Mouse (Mus musculus): ENCODE results near the gene Glb1l.
"Not testable (repeated sequence)": the region's sequence is repeated elsewhere in the genome, so short reads cannot be mapped to it uniquely, and the experiment has no call there.

The Glb1l gene

GRCm38 (mm10) chr1:75210136-75211087, at the start of gene Glb1l, which contains the start of gene Stk16:
Gene Glb1l, minus strand, starts transcription at chr1:75210813.
Gene Stk16, plus strand, starts transcription at chr1:75210838.
- DNase-seq (ENCODE audit: low read depth, low spot score) = peak; percentile 95

- DNase-seq (ENCODE audit: low read depth, low spot score) = no peak
These were observed 45.0 kb upstream of the Glb1l start for GRCm38 (mm10) chr1:75255516-75256046.

GRCm38 (mm10) chr1:75254625-75255013, 44.0 kb upstream of the Glb1l start:
- no peak for DNase-seq (ENCODE audit: low read depth, low spot score)

- peak; percentile 79 for DNase-seq (ENCODE audit: low read depth, low spot score)
These were observed 43.4 kb upstream of the Glb1l start for GRCm38 (mm10) chr1:75253849-75254624.

- DNase-seq (ENCODE audit: low read depth, low spot score) = peak; percentile 58
These were observed 42.4 kb upstream of the Glb1l start for GRCm38 (mm10) chr1:75253029-75253428.

- DNase-seq (ENCODE audit: low read depth, low spot score) = no peak
These were observed 41.7 kb upstream of the Glb1l start for GRCm38 (mm10) chr1:75252308-75252707.

- DNase-seq (ENCODE audit: low read depth, low spot score) = peak; percentile 83
These were observed 40.7 kb upstream of the Glb1l start for GRCm38 (mm10) chr1:75251112-75251970.

GRCm38 (mm10) chr1:75250498-75250897, 39.9 kb upstream of the Glb1l start:
- DNase-seq (ENCODE audit: low read depth, low spot score) = no peak

GRCm38 (mm10) chr1:75248041-75248772, 37.6 kb upstream of the Glb1l start:
- no peak for DNase-seq (ENCODE audit: low read depth, low spot score)

- no peak for DNase-seq (ENCODE audit: low read depth, low spot score)
These were observed 36.7 kb upstream of the Glb1l start for GRCm38 (mm10) chr1:75247071-75247930.

- peak; percentile 94 for DNase-seq (ENCODE audit: low read depth, low spot score)
These were observed 34.2 kb upstream of the Glb1l start for GRCm38 (mm10) chr1:75244836-75245235.

GRCm38 (mm10) chr1:75244175-75244826, 33.7 kb upstream of the Glb1l start:
- no peak for DNase-seq (ENCODE audit: low read depth, low spot score)

GRCm38 (mm10) chr1:75243411-75243810, 32.8 kb upstream of the Glb1l start:
- DNase-seq (ENCODE audit: low read depth, low spot score) = no peak

GRCm38 (mm10) chr1:75239591-75239990, 29.0 kb upstream of the Glb1l start:
- peak; percentile 45 for DNase-seq (ENCODE audit: low read depth, low spot score)

GRCm38 (mm10) chr1:75236117-75237050, 25.8 kb upstream of the Glb1l start, which contains the start of gene Dnajb2:
Gene Dnajb2, plus strand, starts transcription at chr1:75236406.
- peak; percentile 90 for DNase-seq (ENCODE audit: low read depth, low spot score)

GRCm38 (mm10) chr1:75234606-75235005, 24.0 kb upstream of the Glb1l start:
- DNase-seq (ENCODE audit: low read depth, low spot score) = peak; percentile 66

- not testable (repeated sequence) for DNase-seq (ENCODE audit: low read depth, low spot score)
These were observed 21.9 kb upstream of the Glb1l start for GRCm38 (mm10) chr1:75232489-75232888.

GRCm38 (mm10) chr1:75231664-75232152, 21.1 kb upstream of the Glb1l start, which contains the start of gene A630095N17Rik:
Gene A630095N17Rik, minus strand, starts transcription at chr1:75232102.
- DNase-seq (ENCODE audit: low read depth, low spot score) = no peak

All from R1 (cell line).